Mouse (Mus musculus) liver, embryonic 14.5 days (tissue): ENCODE measurements at regions not wholly inside any gene's neighbourhood (a gene's known extent, or its start where the extent isn't known, plus 50 kb on each side); places are given as distances from the start of the nearest gene placed in this dataset.

Source experiments
- CTCF ChIP-seq: IDR thresholded peaks from 2 replicates; pipeline ENCODE4 v1.5.1; 2016; ENCODE audit warnings: antibody characterized with exemption, low read depth, control low read depth
- EP300 ChIP-seq: IDR thresholded peaks from 2 replicates; pipeline ENCODE4 v1.6.1; 2016; ENCODE audit warnings: antibody characterized with exemption, low read depth

DNA sequence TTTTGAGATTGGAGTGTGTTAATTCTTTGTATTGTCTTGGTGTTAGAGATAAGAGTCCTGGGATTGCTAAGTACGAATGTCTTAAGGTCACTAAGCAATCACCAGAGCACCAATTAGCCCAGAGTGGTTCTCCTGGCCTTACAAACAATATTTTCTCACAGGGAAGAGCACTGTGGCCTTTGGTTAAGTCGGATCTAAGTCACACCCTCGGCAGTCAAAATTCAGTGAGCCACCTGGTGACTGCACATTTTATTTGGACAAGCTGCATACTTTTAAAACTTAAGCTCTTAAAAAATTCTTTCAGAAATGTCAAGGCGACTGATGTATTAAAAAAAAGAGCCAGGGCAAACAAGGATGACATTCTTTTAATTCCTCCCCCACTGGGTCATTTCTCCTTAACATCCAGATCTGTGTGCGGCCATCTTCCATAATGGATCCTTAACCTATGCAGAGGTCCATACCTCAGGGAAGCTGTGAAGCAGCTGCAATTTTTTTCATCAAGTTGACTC lies 60.9 kb upstream of the Foxa2 start:
- no peak for TF ChIP-seq CTCF
- TF ChIP-seq EP300 = no peak
